Mouse (Mus musculus) urinary bladder, postnatal 0 days (tissue): Measurements from ENCODE around the gene Mptx2. TPM values are rescaled to one million over a fixed set of nuclear protein-coding genes. Genes with fewer than 3 reads are reported as not detected.

ENCODE experiments used
- polyA plus RNA-seq: library from polyadenylated mRNA; unstranded; fragments of >200 nt; fragmentation: Nextera tagmentation; extraction: Ambion mirVana; gene quantifications from 2 replicates; pipeline ENCODE4 v1.2.1, GENCODE M21; 2015

Gene Mptx2
- polyA plus RNA-seq: not detected in 2 replicates

GRCm38 (mm10) chr1:173277677-173278076 lies at the start of gene Mptx2:
TSS of gene Mptx2 (minus strand) at chr1:173277777.

GRCm38 (mm10) chr1:173265701-173266100 lies 11.9 kb downstream of the Mptx2 start, which contains the start of gene Olfr418:
TSS of gene Olfr418 (plus strand) at chr1:173266001.

GRCm38 (mm10) chr1:173227081-173227480 lies 50.5 kb downstream of the Mptx2 start, which contains the start of gene Fcer1a:
TSS of gene Fcer1a (minus strand) at chr1:173227214.

Other genes with a start within 250 kb of the Mptx2 start
- gene Olfr1408, start 140.4 kb downstream of the Mptx2 start, polyA plus RNA-seq: not detected in 2 replicates
- gene Olfr1406, start 87.1 kb downstream of the Mptx2 start, polyA plus RNA-seq: not detected in 2 replicates
- gene Olfr218, start 80.0 kb downstream of the Mptx2 start, polyA plus RNA-seq: not detected in 2 replicates
- not detected in 2 replicates for gene Olfr1404, start 65.4 kb downstream of the Mptx2 start, polyA plus RNA-seq
- 1.5 and 2.1 TPM in 2 replicates for gene Fcer1a, start 50.6 kb downstream of the Mptx2 start, polyA plus RNA-seq
- not detected in 2 replicates for gene Olfr418, start 11.8 kb downstream of the Mptx2 start, polyA plus RNA-seq
- 1.7 and 2.2 TPM in 2 replicates for gene Ackr1, start 56.0 kb upstream of the Mptx2 start, polyA plus RNA-seq
- 5.7 and 9.5 TPM in 2 replicates for gene Aim2, start 73.1 kb upstream of the Mptx2 start, polyA plus RNA-seq
- gene Cadm3, start 89.9 kb upstream of the Mptx2 start, polyA plus RNA-seq: 2.0 and 3.2 TPM in 2 replicates
- gene Ifi206, start 213.3 kb upstream of the Mptx2 start, polyA plus RNA-seq: 0.14 and 0.17 TPM in 2 replicates